Mouse (Mus musculus): ENCODE results near the gene Krtap1-4.
"Not testable (repeated sequence)": the region's sequence is repeated elsewhere in the genome, so short reads cannot be mapped to it uniquely, and the experiment has no call there.

The Krtap1-4 gene

DNA sequence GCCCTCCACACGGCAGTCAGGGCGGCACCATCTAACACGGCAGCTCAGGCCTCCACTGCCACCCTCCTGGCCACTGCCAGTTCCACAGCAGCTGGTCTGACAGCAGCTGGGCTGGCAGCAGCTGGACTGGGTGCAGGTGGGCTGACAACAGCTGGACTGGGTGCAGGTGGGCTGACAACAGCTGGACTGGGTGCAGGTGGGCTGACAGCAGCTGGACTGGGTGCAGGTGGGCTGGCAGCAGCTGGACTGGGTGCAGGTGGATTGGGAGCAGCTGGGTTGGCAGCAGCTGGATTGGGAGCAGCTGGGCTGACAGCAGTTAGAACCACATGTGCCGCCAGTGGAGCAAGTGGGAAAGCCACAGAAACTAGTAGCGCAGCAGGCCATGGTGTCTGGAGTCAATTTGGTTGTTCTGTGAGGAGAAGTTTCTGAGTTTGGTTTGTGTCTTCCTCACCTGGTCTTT lies at the start of gene Krtap1-4:
Gene Krtap1-4 (minus strand): TSS at position 410 of the 460 bp plus-strand sequence.
- no peak for DNase-seq

DNA sequence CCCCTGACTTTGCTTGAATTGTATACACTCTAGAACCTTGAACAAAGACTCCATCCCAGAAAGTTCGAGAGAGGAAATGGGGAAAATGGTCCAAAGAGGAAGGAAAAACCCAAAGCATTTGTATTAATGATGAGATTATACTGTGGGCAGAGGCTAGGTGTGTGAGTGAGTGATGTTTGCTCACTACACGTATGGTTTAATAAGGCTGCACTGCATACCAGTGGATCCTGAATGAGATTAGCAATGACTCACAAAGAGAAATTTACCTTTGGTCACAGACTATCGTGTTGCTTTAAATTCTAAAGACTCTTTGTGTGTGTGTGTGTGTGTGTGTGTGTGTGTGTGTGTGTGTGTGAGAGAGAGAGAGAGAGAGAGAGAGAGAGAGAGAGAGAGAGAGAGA lies 47.4 kb upstream of the Krtap1-4 start:
- no peak for DNase-seq

DNA sequence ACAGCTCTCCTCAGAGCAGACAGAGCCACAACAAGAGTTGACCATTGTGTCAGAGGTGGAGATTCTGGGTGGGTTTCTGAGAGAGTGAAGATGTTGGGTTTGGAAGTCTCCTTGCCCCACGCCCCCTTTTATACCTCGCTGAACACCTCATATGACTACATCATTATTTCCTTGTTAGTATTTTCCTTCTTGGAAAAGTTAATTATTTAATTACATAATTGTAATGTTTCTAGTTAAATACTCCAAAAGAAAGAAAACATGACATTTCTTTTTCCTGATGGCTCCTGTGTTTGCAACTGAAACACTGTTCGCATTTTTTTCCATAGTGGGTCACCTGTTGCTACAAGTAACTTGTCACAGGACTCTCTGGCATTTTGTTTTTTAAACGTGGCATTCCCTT lies 44.7 kb upstream of the Krtap1-4 start, which contains the start of gene Krtap4-1:
Gene Krtap4-1 (minus strand): TSS at position 101 of the 400 bp plus-strand sequence.
- DNase-seq = no peak

DNA sequence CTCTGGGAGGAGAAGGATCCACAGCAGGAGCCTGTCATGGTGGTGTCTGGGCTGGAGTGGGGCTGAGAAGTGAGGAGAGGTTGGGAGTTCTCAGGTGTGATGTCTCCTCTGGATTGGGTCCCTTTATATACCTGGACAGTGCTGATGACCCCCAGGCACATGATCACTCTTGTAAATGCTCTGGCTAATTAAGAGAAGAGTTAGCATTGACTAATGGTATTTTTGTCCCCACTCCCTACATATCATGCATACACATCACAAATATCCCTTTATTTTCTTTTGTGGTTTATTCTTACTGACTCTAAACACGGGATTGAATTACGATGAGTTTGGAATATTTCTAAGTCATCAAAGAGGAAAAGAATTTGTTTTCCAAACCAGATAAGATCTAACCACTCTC lies 36.9 kb upstream of the Krtap1-4 start, which contains the start of gene Gm11562:
Gene Gm11562 (minus strand): TSS at position 101 of the 400 bp plus-strand sequence.
- no peak for DNase-seq

DNA sequence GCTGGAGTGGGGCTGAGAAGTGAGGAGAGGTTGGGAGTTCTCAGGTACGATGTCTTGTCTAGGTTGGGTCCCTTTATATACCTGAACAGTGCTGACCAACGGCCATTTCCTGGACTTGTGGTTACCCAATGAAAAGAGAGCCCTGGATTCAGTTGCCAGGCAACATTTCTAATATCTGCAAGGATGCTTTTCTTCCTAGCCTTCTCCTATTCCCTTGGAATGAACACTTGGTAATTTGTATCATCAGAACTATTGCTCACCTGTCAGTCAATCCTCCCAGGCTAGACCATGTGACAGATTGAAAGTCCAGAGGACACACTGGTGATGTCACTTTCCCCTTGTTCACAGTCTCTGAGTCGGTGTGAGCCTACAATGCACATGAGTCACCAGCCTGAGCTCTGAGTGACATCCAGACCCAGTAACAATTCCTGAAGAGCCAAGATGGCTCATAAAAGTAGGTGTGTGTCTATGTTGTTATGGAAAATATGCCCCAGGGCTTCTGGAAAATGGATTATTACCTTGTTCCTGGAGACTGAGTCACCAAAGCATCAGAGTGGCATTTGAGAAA lies 31.4 kb upstream of the Krtap1-4 start, which contains the start of gene Krtap2-4:
Gene Krtap2-4 (minus strand): TSS at position 51 of the 568 bp plus-strand sequence.
- no peak for DNase-seq

DNA sequence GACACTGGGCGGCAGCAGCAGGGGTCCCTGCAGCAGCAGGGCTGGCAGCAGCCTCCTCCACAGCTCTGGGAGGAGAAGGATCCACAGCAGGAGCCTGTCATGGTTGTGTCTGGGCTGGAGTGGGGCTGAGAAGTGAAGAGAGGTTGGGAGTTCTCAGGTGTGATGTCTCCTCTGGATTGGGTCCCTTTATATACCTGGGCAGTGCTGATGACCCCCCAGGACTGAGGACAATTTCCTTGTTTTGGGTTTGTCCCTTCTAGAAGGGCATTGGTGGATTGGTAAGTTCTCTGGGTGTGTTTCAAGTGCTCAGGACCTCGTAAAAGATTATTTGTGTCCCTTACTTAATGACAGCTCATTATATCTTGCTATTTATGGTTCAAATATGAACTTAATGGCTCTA lies 26.6 kb upstream of the Krtap1-4 start, which contains the start of gene Gm11937:
Gene Gm11937 (minus strand): TSS at position 101 of the 400 bp plus-strand sequence.
- not testable (repeated sequence) for DNase-seq

DNA sequence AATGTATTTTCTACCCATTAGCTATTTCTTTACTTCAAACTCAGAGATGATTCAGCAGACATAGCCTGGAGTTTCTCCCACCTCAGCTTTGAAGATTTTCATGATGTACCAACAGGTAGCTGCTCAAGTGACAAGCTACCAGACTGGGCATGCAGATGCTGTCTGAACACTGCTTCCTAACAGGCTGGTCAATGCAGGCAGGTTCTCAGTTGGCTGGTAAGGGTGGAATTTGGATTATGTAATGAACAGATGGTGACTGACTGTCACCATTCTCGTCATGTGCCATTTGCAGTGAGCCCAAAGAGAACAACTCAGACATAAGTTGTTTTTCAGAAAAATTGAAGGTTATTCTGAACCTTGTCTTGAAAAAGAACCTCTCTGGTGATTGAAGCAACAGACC lies 25.7 kb upstream of the Krtap1-4 start:
- peak; percentile 4 to 25 for DNase-seq

DNA sequence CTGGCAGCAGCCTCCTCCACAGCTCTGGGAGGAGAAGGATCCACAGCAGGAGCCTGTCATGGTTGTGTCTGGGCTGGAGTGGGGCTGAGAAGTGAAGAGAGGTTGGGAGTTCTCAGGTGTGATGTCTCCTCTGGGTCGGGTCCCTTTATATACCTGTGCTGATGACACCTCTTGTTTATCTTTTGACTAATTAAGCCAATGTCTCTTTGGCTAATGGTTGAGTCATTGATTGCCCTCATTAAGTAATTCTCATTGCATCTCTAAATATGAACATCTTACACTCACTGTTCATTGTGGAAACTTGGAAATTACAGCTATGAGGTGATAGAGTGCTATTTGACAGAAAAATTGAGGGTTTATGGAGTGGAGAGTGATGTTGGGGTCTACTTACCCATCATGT lies 19.8 kb upstream of the Krtap1-4 start, which contains the start of gene Gm11938:
Gene Gm11938 (minus strand): TSS at position 101 of the 400 bp plus-strand sequence.
- not testable (repeated sequence) for DNase-seq

DNA sequence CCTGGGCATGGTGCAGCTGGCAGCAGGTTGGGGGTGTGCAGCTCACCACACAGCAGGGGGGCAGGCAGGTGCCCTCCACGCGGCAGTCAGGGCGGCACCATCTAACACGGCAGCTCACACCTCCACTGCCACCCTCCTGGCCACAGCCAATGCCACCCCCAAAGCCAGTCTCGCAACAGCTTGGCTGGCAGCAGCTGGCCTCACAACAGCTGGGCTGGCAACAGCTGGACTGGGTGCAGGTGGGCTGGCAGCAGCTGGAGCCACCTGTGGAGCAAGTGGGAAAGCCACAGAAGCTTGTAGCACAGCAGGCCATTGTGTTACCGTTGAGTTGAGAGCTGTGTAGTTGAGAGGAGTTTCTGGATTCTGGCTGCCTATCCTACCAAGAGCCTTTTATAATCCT lies 14.3 kb upstream of the Krtap1-4 start, which contains the start of gene Krtap9-3:
Gene Krtap9-3 (minus strand): TSS at position 364 of the 400 bp plus-strand sequence.
- DNase-seq = not testable (repeated sequence)

DNA sequence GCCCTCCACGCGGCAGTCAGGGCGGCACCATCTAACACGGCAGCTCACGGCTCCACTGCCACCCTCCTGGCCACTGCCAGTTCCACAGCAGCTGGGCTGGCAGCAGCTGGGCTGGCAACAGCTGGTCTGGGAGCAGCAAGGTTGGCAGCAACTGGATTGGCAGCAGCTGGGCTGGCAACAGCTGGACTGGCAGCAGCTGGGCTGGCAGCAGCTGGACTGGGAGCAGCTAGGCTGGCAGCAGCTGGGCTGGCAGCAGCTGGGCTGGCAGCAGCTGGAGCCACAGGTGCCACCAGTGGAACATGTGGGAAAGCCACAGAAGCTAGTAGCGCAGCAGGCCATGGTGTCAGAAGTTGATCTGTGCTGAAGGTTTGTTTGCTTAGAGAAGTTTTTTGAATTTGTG lies 7.5 kb upstream of the Krtap1-4 start, which contains the start of gene Krtap1-3:
Gene Krtap1-3 (minus strand): TSS at position 359 of the 400 bp plus-strand sequence.
- no peak for DNase-seq

DNA sequence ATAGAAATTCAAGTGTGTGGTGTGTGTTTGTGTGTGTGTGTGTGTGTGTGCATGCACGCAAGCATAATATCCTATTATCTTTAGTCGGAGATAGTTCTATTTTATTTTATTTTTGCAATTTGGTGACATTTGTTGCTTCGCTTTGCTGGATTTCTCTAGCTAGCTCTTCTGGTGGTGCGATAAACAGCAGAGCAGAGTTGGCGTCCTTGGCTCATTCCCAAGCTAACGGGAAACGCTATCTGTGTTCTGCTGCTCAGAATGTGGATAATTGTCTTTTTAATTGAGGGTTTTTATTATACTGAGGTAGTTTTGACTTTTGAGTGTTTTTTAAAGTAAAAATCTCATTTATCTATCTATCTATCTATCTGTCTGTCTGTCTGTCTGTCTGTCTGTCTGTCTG lies 1.6 kb upstream of the Krtap1-4 start:
- no peak for DNase-seq

DNA sequence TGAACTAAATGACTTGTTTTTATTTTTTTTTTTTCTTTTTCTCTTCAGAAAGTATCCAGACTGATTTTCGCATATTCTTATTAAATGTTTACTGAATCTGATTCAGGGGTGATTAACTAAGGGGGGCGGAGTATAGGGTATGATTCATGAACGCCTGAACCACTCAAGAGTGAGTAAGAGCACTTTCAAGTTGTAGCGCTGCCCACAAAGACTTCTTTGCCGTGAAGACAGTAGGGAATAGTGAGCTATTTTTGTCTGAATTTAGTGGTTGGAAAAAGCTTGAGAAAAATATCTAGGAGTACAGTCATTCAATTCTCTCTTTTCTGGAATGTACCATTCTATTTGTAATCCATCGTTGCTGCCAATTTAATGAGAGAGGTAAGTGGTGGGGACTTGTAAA lies 1.9 kb downstream of the Krtap1-4 start:
- no peak for DNase-seq

DNA sequence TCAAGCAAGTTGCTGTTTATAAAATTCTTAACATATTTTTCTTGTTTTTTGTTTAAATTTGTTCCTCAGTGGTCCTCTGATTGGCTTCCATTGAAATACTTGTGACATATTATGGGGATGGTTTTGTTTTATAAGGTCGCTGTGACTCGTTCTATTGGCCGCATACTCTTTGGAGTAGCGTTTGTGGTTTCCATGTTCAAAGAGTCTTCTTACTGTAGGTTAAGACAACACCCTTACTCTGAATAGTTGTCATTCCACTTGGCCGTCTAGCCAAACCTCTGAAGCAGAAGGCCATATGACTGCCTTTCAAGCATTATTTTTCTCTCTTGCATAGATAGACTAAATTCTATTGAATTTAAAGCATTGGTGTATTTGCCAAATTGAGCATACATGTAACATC lies 2.4 kb downstream of the Krtap1-4 start:
- DNase-seq = no peak

DNA sequence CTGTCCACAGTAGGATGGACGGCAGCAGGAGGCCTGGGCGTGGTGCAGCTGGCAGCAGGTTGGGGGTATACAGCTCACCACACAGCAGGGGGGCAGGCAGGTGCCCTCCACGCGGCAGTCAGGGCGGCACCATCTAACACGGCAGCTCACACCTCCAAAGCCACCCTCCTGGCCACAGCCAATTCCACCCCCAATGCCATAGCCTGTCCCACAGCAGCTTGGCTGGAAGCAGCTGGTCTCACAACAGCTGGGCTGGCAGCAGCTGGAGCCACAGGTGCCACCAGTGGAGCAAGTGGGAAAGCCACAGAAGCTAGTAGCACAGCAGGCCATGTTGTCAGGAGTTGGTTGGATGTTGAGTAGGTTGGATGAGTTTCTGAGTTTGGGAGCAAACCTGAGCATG lies 2.8 kb downstream of the Krtap1-4 start, which contains the start of gene Krtap1-5:
Gene Krtap1-5 (minus strand): TSS at position 381 of the 400 bp plus-strand sequence.
- no peak for DNase-seq

DNA sequence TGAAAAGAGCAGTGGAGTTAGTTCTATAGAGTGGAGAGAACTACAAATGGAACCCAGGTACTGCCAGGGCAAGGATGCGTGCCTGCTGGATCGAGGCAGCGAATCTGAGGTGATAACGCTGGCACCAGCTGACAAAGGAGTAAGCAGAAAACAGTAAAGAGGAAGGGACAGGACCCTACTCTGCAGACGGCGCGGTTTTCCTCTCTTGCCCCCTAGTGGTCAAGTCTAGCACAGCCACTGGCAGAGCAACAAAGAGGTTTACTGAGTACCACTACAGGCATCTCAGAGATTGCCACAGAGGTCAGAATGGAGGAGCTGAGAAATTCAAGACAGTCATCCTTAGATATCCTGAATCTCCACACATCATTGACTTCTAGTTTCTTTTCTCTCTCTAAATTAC lies 9.3 kb downstream of the Krtap1-4 start:
- DNase-seq = peak; percentile 86 to 88

DNA sequence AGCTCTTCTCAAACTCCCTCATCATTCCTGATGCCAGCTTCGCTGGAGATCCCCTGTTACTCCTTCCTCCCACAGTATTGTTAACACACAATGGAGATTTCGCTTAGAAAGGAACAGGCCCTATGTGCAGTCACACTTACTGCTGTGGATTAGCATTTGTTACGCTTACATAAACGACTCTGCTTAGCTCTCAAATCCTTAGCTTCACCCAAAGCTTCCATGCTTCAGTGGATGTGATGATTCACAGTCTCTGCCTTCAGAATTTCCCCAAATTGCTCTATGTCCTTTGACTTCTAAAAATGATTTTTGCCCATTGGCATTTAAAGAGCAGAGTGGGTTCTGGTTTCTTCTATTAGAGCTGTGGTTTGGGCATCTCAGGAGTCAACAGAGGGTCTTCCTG lies 10.3 kb downstream of the Krtap1-4 start:
- no peak for DNase-seq

DNA sequence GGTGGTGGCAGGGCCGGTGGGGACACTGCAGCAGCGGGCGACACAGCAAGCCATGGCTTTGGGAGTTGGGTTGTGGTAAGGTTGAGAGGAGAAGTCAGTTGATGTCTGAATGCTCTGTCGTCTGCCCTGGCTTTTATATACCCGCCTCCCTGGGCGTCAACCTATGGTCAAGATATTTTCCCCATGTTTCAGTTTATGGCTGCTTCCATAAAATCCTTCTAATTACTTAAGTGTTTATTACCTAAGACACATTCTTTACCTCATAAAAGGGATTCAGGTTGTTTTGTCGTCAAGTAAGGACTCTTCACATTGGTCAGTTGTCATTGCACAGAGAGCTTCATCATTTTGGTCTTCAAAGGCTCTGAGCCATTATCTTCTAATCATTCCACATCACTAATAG lies 16.9 kb downstream of the Krtap1-4 start, which contains the start of gene Krtap3-1:
Gene Krtap3-1 (minus strand): TSS at position 101 of the 400 bp plus-strand sequence.
- no peak for DNase-seq

DNA sequence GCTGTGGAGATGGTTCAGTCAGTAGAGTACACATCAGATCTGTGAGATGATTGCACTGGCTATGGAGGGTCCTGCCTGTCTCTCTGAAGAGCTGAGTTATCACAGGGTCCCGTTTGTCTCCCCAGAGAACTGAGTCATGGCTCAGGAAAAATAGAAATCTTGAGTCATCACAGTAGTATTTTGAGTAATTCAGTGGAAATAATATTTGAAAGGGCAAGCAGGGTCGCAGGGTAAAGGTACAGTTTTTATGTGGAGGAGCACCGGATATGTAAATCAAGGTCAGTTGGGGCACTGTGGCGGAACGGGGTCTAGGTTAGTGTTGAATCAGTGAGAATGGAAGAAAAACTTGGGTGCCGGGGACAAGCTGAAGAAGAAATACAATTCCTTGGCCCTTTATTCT lies 20.9 kb downstream of the Krtap1-4 start:
- DNase-seq = no peak

DNA sequence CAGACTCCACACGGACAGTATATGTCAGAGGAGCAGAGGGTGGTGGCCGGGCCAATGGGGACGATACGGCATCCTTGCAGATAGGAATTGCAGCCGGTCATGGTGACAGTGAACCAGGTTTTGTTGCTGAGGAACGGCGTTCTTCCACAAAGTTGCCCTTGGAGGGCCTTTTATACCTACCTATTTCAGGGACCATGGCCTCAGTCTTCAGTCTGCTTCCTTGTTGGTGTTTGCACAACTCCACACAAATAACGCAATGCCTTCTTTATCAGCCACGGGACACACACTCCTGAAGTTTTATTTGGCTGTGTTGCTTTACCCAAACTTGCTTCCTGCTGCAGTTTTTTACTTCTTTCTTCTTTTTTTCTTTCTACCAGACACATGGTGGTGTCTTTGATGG lies 24.1 kb downstream of the Krtap1-4 start, which contains the start of gene Gm11939:
Gene Gm11939 (minus strand): TSS at position 101 of the 400 bp plus-strand sequence.
- no peak for DNase-seq

DNA sequence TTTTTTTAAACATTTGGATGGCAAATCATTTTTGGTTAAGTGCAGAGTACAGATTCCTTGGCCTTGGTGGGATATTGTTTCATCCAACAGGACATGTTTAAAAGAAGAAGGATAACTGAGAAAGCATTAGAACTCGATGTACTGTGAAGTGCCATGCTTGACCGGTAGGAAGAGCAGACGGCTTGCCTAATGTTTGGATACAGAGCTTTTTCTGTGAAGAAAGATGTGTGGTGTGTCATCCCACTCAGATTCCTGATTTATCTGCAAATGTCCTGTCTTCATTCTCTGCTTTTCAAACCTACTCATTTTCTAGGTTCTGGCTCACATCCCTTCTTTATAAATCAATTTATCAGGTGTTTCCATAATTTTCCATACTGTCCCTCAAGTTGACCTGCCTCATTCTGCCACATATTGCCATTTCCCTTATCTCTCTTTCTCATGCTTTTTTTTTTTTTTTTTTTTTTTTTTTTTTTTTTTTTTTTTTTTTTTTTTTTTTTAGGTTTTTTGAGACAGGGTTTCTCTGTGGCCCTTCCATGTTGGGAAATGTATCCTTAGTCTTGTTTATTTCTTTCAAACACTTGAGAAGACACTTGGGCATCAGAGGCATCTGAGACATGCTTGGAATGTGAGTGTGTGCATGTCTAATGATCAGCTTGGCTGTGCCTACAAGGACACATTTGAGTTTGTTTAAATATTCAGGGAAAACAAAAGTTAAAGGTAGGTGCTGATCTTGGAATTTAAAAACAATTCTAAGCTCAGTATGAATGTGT lies 25.3 kb downstream of the Krtap1-4 start:
- no peak for DNase-seq

DNA sequence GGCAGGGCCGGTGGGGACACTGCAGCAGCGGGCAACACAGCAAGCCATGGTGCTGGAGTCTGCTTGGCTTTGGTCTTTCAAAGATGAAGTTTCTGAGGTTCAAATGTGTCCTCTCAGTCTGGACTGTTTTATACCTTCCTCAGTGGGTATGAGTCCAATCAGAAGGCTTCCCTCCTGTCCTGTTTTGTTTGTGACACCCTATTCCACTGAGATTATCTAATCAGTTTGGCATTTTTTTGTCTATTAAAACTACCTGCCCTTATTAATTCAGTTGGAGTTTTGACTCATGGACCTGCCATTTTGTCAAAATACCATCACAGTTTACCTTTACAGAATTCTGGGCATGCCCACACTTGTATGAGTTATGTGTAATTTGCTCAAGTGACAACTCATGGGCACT lies 26.7 kb downstream of the Krtap1-4 start, which contains the start of gene Krtap3-2:
Gene Krtap3-2 (minus strand): TSS at position 101 of the 400 bp plus-strand sequence.
- DNase-seq = no peak

DNA sequence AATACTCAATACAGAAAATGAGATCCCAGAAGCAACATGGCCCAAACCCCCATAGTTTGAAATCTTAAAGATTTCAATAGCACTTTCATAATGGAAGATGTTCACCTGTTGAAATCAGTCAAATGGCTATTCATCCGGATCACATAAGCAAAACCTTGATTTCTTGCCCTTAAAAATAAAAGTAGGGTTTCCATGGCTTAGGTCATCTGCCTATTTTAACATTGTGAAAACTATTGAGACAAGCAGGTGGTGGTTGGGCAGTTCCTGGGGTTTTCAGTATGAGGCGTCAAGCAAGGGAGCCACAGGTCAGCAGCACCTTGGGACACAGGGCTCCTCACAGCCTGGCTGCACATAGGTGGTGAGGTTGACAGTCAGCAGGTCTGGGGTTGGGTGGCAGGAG lies 27.3 kb downstream of the Krtap1-4 start:
- DNase-seq = no peak

DNA sequence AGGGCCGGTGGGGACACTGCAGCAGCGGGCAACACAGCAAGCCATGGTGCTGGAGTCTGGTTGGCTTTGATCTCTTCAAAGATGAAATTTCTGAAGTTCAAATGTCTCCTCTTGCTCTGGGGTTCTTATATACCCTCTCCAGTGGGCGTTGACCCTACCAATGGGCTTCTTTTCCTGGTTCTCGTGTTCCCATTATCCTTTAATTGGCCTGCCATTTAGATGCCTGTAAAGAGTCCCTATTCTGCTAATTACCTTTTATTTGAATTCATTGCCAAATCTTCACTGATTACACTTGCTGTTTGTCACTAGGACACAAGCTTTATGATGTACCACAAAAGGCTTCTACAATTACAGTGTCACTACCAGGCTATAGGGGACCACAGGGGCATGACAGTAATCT lies 32.7 kb downstream of the Krtap1-4 start, which contains the start of gene Krtap3-3:
Gene Krtap3-3 (minus strand): TSS at position 101 of the 400 bp plus-strand sequence.
- DNase-seq = no peak

Data from cerebellum, postnatal 14 days (tissue).